Mouse (Mus musculus) lung, adult 2 months (tissue): ENCODE measurements around the gene Uggt2. TPM values are rescaled to one million over a fixed set of nuclear protein-coding genes. Genes with fewer than 3 reads are reported as not detected.
"Not testable (repeated sequence)": the region's sequence is repeated elsewhere in the genome, so short reads cannot be mapped to it uniquely, and the experiment has no call there.

Source experiments
- DNase-seq: peaks from one replicate; pipeline ENCODE4 v3.0.0; 2022
- H3K4me1 ChIP-seq: fragments of 200-500 bp; 2 replicates; pipeline ENCODE4 v1.6.1; 2011; ENCODE audit warnings: low read length; ENCODE audit not compliant: control insufficient read depth, insufficient read depth
- H3K4me3 ChIP-seq: fragments of 200-500 bp; replicated peaks from 2 replicates; pipeline ENCODE3; 2011; ENCODE audit warnings: low read depth, mild to moderate bottlenecking, control low read depth, low read length; ENCODE audit errors: extremely low read depth
- CTCF ChIP-seq: fragments of 200-500 bp; IDR thresholded peaks from 2 replicates; pipeline ENCODE4 v1.5.1; 2011; ENCODE audit warnings: mild to moderate bottlenecking, low read length, control low read depth; ENCODE audit not compliant: insufficient read depth
- POLR2A ChIP-seq: fragments of 200-500 bp; IDR thresholded peaks from 2 replicates; pipeline ENCODE4 v1.6.1; 2011; ENCODE audit warnings: low read depth, mild to moderate bottlenecking, control low read depth, low read length, borderline replicate concordance; ENCODE audit errors: extremely low read depth
- WGBS: fragments of 180-500 bp; shearing (Covaris S2); methylation state at CpG from one replicate; pipeline ENCODE4 v1.1.7; 2018; 5-methylcytosine and 5-hydroxymethylcytosine counted together
- polyA plus RNA-seq: library from polyadenylated mRNA; depleted of rRNA; stranded (reverse); fragments of >200 nt; gene quantifications from 2 replicates; pipeline ENCODE4 v1.2.3, GENCODE M21; 2012

The Uggt2 gene
- polyA plus RNA-seq, 1 experiment, result 3.3 TPM

- peaks cover 2% of the 10 kb centered on the region; the same call in 1 of the 2 replicates for H3K4me1 ChIP-seq
- TF ChIP-seq POLR2A (no peak), CTCF (no peak)
- no peak overlapping the region for H3K4me3 ChIP-seq
- WGBS, result 86% methylated on average over 4 of the region's 4 CpGs
- no peak for DNase-seq
Measured at GRCm38 (mm10) chr14:118984161-118984560, 115.1 kb downstream of the Uggt2 start.

DNA sequence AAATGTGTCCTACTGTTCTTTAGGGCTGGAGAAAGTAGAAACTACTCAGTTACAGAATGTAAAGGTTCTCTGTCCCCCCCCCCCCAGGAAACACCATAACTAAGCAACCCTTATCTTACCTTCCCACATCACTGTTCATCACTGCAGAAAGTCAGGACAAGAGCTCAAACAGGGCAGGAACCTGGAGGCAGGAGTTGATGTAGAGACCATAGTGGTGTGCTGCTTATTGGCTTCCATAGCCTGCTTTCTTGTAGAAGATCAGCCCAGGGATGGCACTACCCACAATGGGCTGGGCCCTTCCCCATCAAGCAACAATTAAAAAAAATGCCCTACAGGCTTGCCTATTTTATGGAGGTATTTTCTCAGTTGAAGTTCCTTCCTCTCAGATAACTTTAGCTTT lies 115.8 kb downstream of the Uggt2 start:
- no peak overlapping the region for H3K4me3 ChIP-seq
- peaks cover 2% of the 10 kb centered on the region; the same call in 1 of the 2 replicates for H3K4me1 ChIP-seq
- no peak for DNase-seq
- TF ChIP-seq CTCF (no peak), POLR2A (no peak)

GRCm38 (mm10) chr14:118982429-118983045 lies 116.7 kb downstream of the Uggt2 start:
- not testable (repeated sequence) for H3K4me1 ChIP-seq, DNase-seq, H3K4me3 ChIP-seq
- WGBS, result 40% methylated on average over 11 of the region's 11 CpGs

- not testable (repeated sequence) for H3K4me3 ChIP-seq, H3K4me1 ChIP-seq, DNase-seq
- WGBS, result 48% methylated on average over 4 of the region's 6 CpGs
Measured at GRCm38 (mm10) chr14:118981711-118982428, 117.4 kb downstream of the Uggt2 start.

GRCm38 (mm10) chr14:118980890-118981289 lies 118.3 kb downstream of the Uggt2 start:
- Histone ChIP-seq H3K4me3 (no peak overlapping the region), H3K4me1 (peaks cover 2% of the 10 kb centered on the region; the same call in 1 of the 2 replicates)
- DNase-seq, result no peak
- WGBS, result 83% methylated on average over 8 of the region's 8 CpGs
- no peak for TF ChIP-seq POLR2A
- TF ChIP-seq CTCF, result no peak

GRCm38 (mm10) chr14:118980358-118980757 lies 118.9 kb downstream of the Uggt2 start:
- peaks cover 2% of the 10 kb centered on the region; the same call in 1 of the 2 replicates for H3K4me1 ChIP-seq
- no peak overlapping the region for H3K4me3 ChIP-seq
- DNase-seq, result no peak
- 81% methylated on average over 5 of the region's 5 CpGs for WGBS
- TF ChIP-seq POLR2A (no peak), CTCF (no peak)

DNA sequence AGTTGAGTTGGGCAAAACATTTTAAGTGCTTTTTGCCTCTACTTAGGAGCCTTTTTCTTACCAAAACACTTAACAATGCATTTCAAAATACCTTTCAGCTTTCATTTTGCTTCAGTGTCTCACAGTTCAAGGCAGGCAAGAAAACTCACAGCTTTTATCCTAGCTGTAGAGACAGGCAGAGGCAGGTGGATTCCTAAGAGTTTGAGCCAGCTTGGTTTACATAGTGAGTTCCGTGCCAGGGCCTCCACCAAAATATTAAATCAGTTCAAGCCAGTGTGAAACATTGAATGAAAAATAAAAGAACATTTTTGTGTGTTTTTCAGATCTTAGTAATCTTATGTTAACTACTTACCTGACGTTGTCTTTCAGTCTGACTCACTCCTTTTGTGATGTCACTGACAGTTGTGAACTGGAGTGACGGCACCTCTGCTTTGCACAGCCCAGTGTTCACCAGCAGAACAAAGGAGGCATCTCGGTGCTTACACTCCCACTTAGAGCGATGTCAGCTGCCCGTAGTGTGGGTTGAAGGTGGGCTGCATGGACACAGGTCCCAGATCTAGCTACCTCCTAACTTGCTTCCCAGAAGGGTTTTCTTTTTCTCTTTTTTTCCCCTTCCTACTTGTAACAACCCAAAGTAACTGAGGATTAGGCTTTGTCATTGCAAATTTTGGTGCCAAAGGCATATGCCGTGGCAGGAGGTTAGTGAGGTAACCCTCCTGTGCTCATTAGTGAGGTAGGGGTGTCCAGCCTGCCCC lies 119.5 kb downstream of the Uggt2 start:
- H3K4me3 ChIP-seq, result no peak overlapping the region
- DNase-seq, result no peak
- 80% methylated on average over 7 of the region's 7 CpGs for WGBS
- peaks cover 2% of the 10 kb centered on the region; the same call in 1 of the 2 replicates for H3K4me1 ChIP-seq
- TF ChIP-seq CTCF, result no peak
- no peak for TF ChIP-seq POLR2A

- DNase-seq, result no peak
- Histone ChIP-seq H3K4me3 (no peak overlapping the region), H3K4me1 (no peaks in the 10 kb centered on the region; the same call in 1 of the 2 replicates)
- whole genome bisulfite sequencing, result 69% methylated on average over 8 of the region's 8 CpGs
- TF ChIP-seq CTCF (no peak), POLR2A (no peak)
Measured at GRCm38 (mm10) chr14:118977136-118977816, 122.0 kb downstream of the Uggt2 start.

DNA sequence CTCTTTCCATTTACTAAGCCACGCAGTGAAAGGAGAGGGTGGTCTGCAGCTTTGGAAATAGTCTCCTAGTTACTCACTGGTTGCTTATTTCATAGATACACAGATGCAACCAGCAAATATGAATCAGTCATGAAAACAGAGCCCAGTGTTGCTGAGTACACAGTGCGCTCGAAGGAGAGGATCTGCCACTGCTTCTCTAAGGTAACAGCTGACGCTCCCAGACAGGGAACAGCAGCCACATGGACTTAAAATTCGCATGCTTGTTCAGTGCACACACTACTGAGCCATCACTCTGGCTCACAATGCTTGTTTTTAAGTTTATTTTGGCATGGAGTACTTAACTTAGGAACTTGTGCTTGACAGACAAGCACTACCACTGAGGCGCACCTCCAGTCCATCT lies 127.0 kb downstream of the Uggt2 start:
- no peak for TF ChIP-seq POLR2A
- no peak for TF ChIP-seq CTCF
- no peaks in the 10 kb centered on the region; the same call in 1 of the 2 replicates for H3K4me1 ChIP-seq
- no peak for DNase-seq
- H3K4me3 ChIP-seq, result no peak overlapping the region
- 90% methylated on average over 6 of the region's 6 CpGs for WGBS
